Mouse (Mus musculus) heart, embryonic 11.5 days (tissue): ENCODE data around the gene Dlgap1. TPM values are rescaled to one million over a fixed set of nuclear protein-coding genes. Genes with fewer than 3 reads are reported as not detected.
A peak's percentile ranks its signal among the peaks of the same experiment; 100 is the strongest.

Source experiments
- ATAC-seq: fragments of 200-750 bp; cut with Nextera tagmentation; replicated peaks from 2 replicates; pipeline ENCODE4 v1.8.0; 2017; ENCODE audit warnings: moderate library complexity; ENCODE audit not compliant: insufficient number of reproducible peaks, low FRiP score, low TSS enrichment
- H3K27ac ChIP-seq: fragments of 300-500 bp; sonication (generic); 2 replicates; pipeline ENCODE4 v1.5.1; 2014; ENCODE audit warnings: mild to moderate bottlenecking, low read depth, low read length
- H3K27me3 ChIP-seq: fragments of 300-500 bp; sonication (generic); 2 replicates; pipeline ENCODE4 v1.6.1; 2014; ENCODE audit warnings: mild to moderate bottlenecking, low read length, mixed read lengths; ENCODE audit not compliant: control insufficient read depth, insufficient read depth
- H3K36me3 ChIP-seq: fragments of 300-500 bp; sonication (generic); 2 replicates; pipeline ENCODE4 v1.6.1; 2014; ENCODE audit warnings: mild to moderate bottlenecking, low read length, moderate library complexity, mixed read lengths; ENCODE audit not compliant: control insufficient read depth, insufficient read depth
- H3K4me1 ChIP-seq: fragments of 300-500 bp; sonication (generic); 2 replicates; pipeline ENCODE4 v1.6.1; 2014; ENCODE audit warnings: low read length; ENCODE audit not compliant: control insufficient read depth, insufficient read depth
- H3K4me2 ChIP-seq: fragments of 300-500 bp; sonication (generic); 2 replicates; pipeline ENCODE4 v1.6.1; 2014; ENCODE audit warnings: mild to moderate bottlenecking, moderate library complexity
- H3K4me3 ChIP-seq: fragments of 300-500 bp; sonication (generic); 2 replicates; pipeline ENCODE4 v1.5.1; 2014; ENCODE audit warnings: low read depth, low read length
- H3K9ac ChIP-seq: fragments of 300-500 bp; sonication (generic); 2 replicates; pipeline ENCODE4 v1.6.1; 2014; ENCODE audit warnings: mild to moderate bottlenecking, low read depth, low read length, moderate library complexity
- H3K9me3 ChIP-seq: fragments of 300-500 bp; sonication (generic); replicated peaks from 2 replicates; pipeline ENCODE4 v1.6.1; 2016; ENCODE audit warnings: low read length; ENCODE audit not compliant: control insufficient read depth
- WGBS: fragments of 180-500 bp; shearing (Covaris S2); extraction: QIAGEN DNeasy Blood & Tissue Kit; methylation state at CpG from one replicate; pipeline ENCODE4 v1.1.7; 2014; ENCODE audit not compliant: insufficient replicate concordance; 5-methylcytosine and 5-hydroxymethylcytosine counted together
- polyA plus RNA-seq: library from polyadenylated mRNA; unstranded; fragments of >200 nt; fragmentation: Nextera tagmentation; extraction: Ambion mirVana; gene quantifications from 2 replicates; pipeline ENCODE4 v1.2.1, GENCODE M21; 2014

Dlgap1 gene
- polyA plus RNA-seq: 0.92 and 1.3 TPM in 2 replicates

GRCm38 (mm10) chr17:69969021-69969815 lies at the start of gene Dlgap1:
Gene Dlgap1, plus strand, starts transcription at chr17:69969073.
- Histone ChIP-seq H3K4me1 (peaks cover 4% of the 10 kb centered on the region; the same call in 1 of the 2 replicates), H3K9ac (no peak within 1 kb of the TSS), H3K27me3 (peaks cover 28% of the 10 kb centered on the region), H3K4me3 (peak within 1 kb of the TSS; percentile 51), H3K27ac (no peak within 1 kb of the TSS), H3K36me3 (no peaks in the 10 kb centered on the region), H3K9me3 (no peaks in the 10 kb centered on the region), H3K4me2 (peak within 1 kb of the TSS; percentile 99)
- under 1% methylated on average over 105 of the region's 105 CpGs for WGBS
- peak; percentile 90 for ATAC-seq

- Histone ChIP-seq H3K9me3 (no peaks in the 10 kb centered on the region), H3K27ac (no peak overlapping the region), H3K4me2 (no peak overlapping the region), H3K4me1 (no peaks in the 10 kb centered on the region), H3K4me3 (no peak overlapping the region), H3K9ac (no peak overlapping the region), H3K27me3 (no peaks in the 10 kb centered on the region), H3K36me3 (no peaks in the 10 kb centered on the region)
- no peak for ATAC-seq
- WGBS: 80% methylated on average over 1 of the region's 1 CpGs
Observed at GRCm38 (mm10) chr17:69954936-69955335, 13.9 kb upstream of the Dlgap1 start.

- WGBS: 2% methylated on average over 43 of the region's 43 CpGs
Observed at GRCm38 (mm10) chr17:69969816-69970750, 1.2 kb downstream of the Dlgap1 start.

GRCm38 (mm10) chr17:69973081-69973480 lies 4.2 kb downstream of the Dlgap1 start:
- no peak overlapping the region for H3K9ac ChIP-seq
- no peaks in the 10 kb centered on the region for H3K36me3 ChIP-seq
- H3K4me3 ChIP-seq: no peak overlapping the region
- ATAC-seq: no peak
- H3K27ac ChIP-seq: no peak overlapping the region
- H3K4me2 ChIP-seq: no peak overlapping the region
- no peaks in the 10 kb centered on the region for H3K9me3 ChIP-seq
- WGBS: 73% methylated on average over 3 of the region's 3 CpGs
- H3K4me1 ChIP-seq: peaks cover 4% of the 10 kb centered on the region; the same call in 1 of the 2 replicates
- peaks cover 28% of the 10 kb centered on the region for H3K27me3 ChIP-seq

More at GRCm38 (mm10) chr17:69969816-69970750, 1.2 kb downstream of the Dlgap1 start:
- 0 out of 2 replicates have a peak, but pooled peaks have one; percentile 28 for ATAC-seq
- H3K4me1 ChIP-seq: peaks cover 4% of the 10 kb centered on the region; the same call in 1 of the 2 replicates
- peak overlapping the region; percentile 51 for H3K4me3 ChIP-seq
- H3K36me3 ChIP-seq: no peaks in the 10 kb centered on the region
- H3K9ac ChIP-seq: no peak overlapping the region
- H3K4me2 ChIP-seq: peak overlapping the region; percentile 99
- no peaks in the 10 kb centered on the region for H3K9me3 ChIP-seq
- H3K27me3 ChIP-seq: peaks cover 28% of the 10 kb centered on the region
- H3K27ac ChIP-seq: no peak overlapping the region

- WGBS: 41% methylated on average over 6 of the region's 6 CpGs
Observed at GRCm38 (mm10) chr17:69973991-69974390, 5.1 kb downstream of the Dlgap1 start.

GRCm38 (mm10) chr17:69982236-69982923 lies 13.5 kb downstream of the Dlgap1 start:
- Histone ChIP-seq H3K9ac (no peak overlapping the region), H3K4me2 (no peak overlapping the region), H3K27ac (no peak overlapping the region), H3K9me3 (no peaks in the 10 kb centered on the region), H3K36me3 (no peaks in the 10 kb centered on the region), H3K4me1 (no peaks in the 10 kb centered on the region), H3K4me3 (no peak overlapping the region), H3K27me3 (no peaks in the 10 kb centered on the region)
- ATAC-seq: no peak
- 41% methylated on average over 6 of the region's 6 CpGs for WGBS

More at GRCm38 (mm10) chr17:69973991-69974390, 5.1 kb downstream of the Dlgap1 start:
- H3K4me2 ChIP-seq: no peak overlapping the region
- ATAC-seq: no peak
- no peak overlapping the region for H3K9ac ChIP-seq
- peaks cover 25% of the 10 kb centered on the region for H3K27me3 ChIP-seq
- no peaks in the 10 kb centered on the region for H3K9me3 ChIP-seq
- no peaks in the 10 kb centered on the region for H3K36me3 ChIP-seq
- no peak overlapping the region for H3K27ac ChIP-seq
- peaks cover 4% of the 10 kb centered on the region; the same call in 1 of the 2 replicates for H3K4me1 ChIP-seq
- no peak overlapping the region for H3K4me3 ChIP-seq

GRCm38 (mm10) chr17:69996406-69996805 lies 27.5 kb downstream of the Dlgap1 start:
- Histone ChIP-seq H3K4me2 (no peak overlapping the region), H3K36me3 (no peaks in the 10 kb centered on the region), H3K9me3 (no peaks in the 10 kb centered on the region), H3K4me3 (no peak overlapping the region), H3K27ac (no peak overlapping the region), H3K4me1 (no peaks in the 10 kb centered on the region), H3K9ac (no peak overlapping the region), H3K27me3 (no peaks in the 10 kb centered on the region)
- ATAC-seq: no peak
- WGBS: 77% methylated on average over 2 of the region's 2 CpGs

- Histone ChIP-seq H3K4me3 (no peak overlapping the region), H3K4me2 (no peak overlapping the region), H3K27me3 (no peaks in the 10 kb centered on the region), H3K27ac (no peak overlapping the region), H3K36me3 (no peaks in the 10 kb centered on the region), H3K9ac (no peak overlapping the region), H3K9me3 (no peaks in the 10 kb centered on the region), H3K4me1 (no peaks in the 10 kb centered on the region)
- no peak for ATAC-seq
- 73% methylated on average over 3 of the region's 3 CpGs for WGBS
Observed at GRCm38 (mm10) chr17:70002026-70002425, 33.2 kb downstream of the Dlgap1 start.
